Mouse (Mus musculus): ENCODE measurements around the gene Rhoq. TPM values are rescaled to one million over a fixed set of nuclear protein-coding genes. Genes with fewer than 3 reads are reported as not detected.

Rhoq gene
- 10 to 100 TPM in 24 of 26 experiments, 1 to 10 TPM in 2; 6.9 to 54.0 (median 22.5) TPM for total RNA-seq (2018; cell fraction: chromatin; rRNA removed)
- 10 to 100 TPM; 29.7 to 50.1 (median 38.2) TPM for total RNA-seq (2018; cell fraction: cytosol; rRNA removed)
- 10 to 100 TPM; 22.7 to 58.5 (median 35.8) TPM for total RNA-seq (2018; cell fraction: nucleus; rRNA removed)
- polyA plus RNA-seq (2018): 21.2 to 41.7 TPM (median 31.1 TPM) in 3 replicates

GRCm38 (mm10) chr17:86962894-86963585 lies at the start of gene Rhoq:
Gene Rhoq (plus strand): TSS chr17:86963082.
- peak within 1 kb of the TSS; percentile 69 for H3K27ac ChIP-seq
- peaks cover 46% of the 10 kb centered on the region for H3K79me2 ChIP-seq (ENCODE audit: inconsistent target)
- H3K36me3 ChIP-seq (ENCODE audit: inconsistent target): no peaks in the 10 kb centered on the region; the same call in 1 of the 2 replicates
- WGBS (ENCODE audit: missing documents): under 1% methylated on average over 69 of the region's 86 CpGs
- peak within 1 kb of the TSS; percentile 50 for H3K4me3 ChIP-seq (ENCODE audit: inconsistent target)

GRCm38 (mm10) chr17:86915540-86915939 lies 47.3 kb upstream of the Rhoq start:
- Histone ChIP-seq H3K27ac (no peak overlapping the region), H3K36me3 (ENCODE audit: inconsistent target) (no peaks in the 10 kb centered on the region), H3K79me2 (ENCODE audit: inconsistent target) (no peaks in the 10 kb centered on the region), H3K4me3 (ENCODE audit: inconsistent target) (no peak overlapping the region)
- WGBS (ENCODE audit: missing documents): 76% methylated on average over 4 of the region's 4 CpGs

DNA sequence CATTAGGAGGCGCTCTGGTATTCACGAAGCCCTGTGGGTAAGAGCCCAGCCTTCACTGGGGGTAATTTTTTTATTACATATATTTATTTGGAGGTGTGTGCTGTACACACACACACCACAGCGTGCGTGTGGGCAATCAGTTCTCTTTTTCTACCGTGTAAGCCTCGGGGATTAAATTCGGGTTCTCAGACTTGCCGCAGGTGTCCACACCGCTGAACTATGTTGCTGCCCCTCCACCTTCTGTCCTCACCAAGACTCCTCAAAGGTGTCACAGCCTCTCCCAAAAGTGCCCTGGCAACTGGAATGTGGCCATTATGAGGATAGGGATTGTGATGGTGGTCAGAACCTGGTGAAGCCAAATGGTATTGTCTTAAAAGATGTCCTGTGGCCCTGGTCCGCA lies 45.8 kb upstream of the Rhoq start, which contains the start of gene Tmem247:
Gene Tmem247, plus strand, starts transcription at position 301 of the 400 bp plus-strand sequence.
- Histone ChIP-seq H3K27ac (no peak within 1 kb of the TSS), H3K79me2 (ENCODE audit: inconsistent target) (no peaks in the 10 kb centered on the region), H3K4me3 (ENCODE audit: inconsistent target) (no peak within 1 kb of the TSS), H3K36me3 (ENCODE audit: inconsistent target) (no peaks in the 10 kb centered on the region)
- WGBS (ENCODE audit: missing documents): 85% methylated on average over 10 of the region's 10 CpGs

GRCm38 (mm10) chr17:86918786-86919185 lies 44.1 kb upstream of the Rhoq start:
- no peak overlapping the region for H3K27ac ChIP-seq
- 57% methylated on average over 6 of the region's 6 CpGs for WGBS (ENCODE audit: missing documents)
- H3K4me3 ChIP-seq (ENCODE audit: inconsistent target): no peak overlapping the region
- H3K79me2 ChIP-seq (ENCODE audit: inconsistent target): no peaks in the 10 kb centered on the region
- no peaks in the 10 kb centered on the region for H3K36me3 ChIP-seq (ENCODE audit: inconsistent target)

GRCm38 (mm10) chr17:86919729-86920128 lies 43.2 kb upstream of the Rhoq start:
- H3K27ac ChIP-seq: no peak overlapping the region
- no peaks in the 10 kb centered on the region for H3K36me3 ChIP-seq (ENCODE audit: inconsistent target)
- H3K79me2 ChIP-seq (ENCODE audit: inconsistent target): no peaks in the 10 kb centered on the region
- no peak overlapping the region for H3K4me3 ChIP-seq (ENCODE audit: inconsistent target)
- WGBS (ENCODE audit: missing documents): 92% methylated on average over 11 of the region's 11 CpGs

GRCm38 (mm10) chr17:86924679-86925078 lies 38.2 kb upstream of the Rhoq start:
- Histone ChIP-seq H3K36me3 (ENCODE audit: inconsistent target) (no peaks in the 10 kb centered on the region), H3K27ac (no peak overlapping the region), H3K4me3 (ENCODE audit: inconsistent target) (no peak overlapping the region), H3K79me2 (ENCODE audit: inconsistent target) (no peaks in the 10 kb centered on the region)
- WGBS (ENCODE audit: missing documents): 96% methylated on average over 3 of the region's 3 CpGs

DNA sequence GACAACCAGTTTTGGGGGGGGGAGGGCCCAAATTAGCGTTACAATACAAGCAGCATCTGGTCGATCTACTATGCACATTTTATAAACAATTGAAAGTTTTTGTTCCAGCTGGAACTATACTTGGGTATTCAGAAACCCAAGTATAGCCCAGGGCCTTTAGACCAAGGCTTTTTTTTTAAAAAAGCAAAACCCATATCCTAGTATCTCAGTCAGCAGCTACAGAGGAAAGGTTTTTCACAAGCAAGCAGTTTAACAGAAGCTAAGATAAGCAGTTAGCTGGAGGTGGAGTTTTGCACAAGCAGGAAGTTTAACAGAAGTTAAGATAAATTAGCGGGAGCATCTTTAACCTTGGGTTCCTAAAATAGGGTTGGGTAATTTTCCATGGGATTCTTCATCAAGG lies 36.0 kb upstream of the Rhoq start:
- WGBS (ENCODE audit: missing documents): 93% methylated on average over 3 of the region's 3 CpGs

GRCm38 (mm10) chr17:86929355-86929754 lies 33.5 kb upstream of the Rhoq start:
- H3K79me2 ChIP-seq (ENCODE audit: inconsistent target): no peaks in the 10 kb centered on the region
- no peak overlapping the region for H3K27ac ChIP-seq
- H3K36me3 ChIP-seq (ENCODE audit: inconsistent target): no peaks in the 10 kb centered on the region
- H3K4me3 ChIP-seq (ENCODE audit: inconsistent target): no peak overlapping the region
- WGBS (ENCODE audit: missing documents): 64% methylated on average over 6 of the region's 6 CpGs

More for the DNA sequence above, 36.0 kb upstream of the Rhoq start:
- H3K4me3 ChIP-seq (ENCODE audit: inconsistent target): no peak overlapping the region
- no peaks in the 10 kb centered on the region for H3K79me2 ChIP-seq (ENCODE audit: inconsistent target)
- H3K36me3 ChIP-seq (ENCODE audit: inconsistent target): no peaks in the 10 kb centered on the region
- H3K27ac ChIP-seq: no peak overlapping the region

DNA sequence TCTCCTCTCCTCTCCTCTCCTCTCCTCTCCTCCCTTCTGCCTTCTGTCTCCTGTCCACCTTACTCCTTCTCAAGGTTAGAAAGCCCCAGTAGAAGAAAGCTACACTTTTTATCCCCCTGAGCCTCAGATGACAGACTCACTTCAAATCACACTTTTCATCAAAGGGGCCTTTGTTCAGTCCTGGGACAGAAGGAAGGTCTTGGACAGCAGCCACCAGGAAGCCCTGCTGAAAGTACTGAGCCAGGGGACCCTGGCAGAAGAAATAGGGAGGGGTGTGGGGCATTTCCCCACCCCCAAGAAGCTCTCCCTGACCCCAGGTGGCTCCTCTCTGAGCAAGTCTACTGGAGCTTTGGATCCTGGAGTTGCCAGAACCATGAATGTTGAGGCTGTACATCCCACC lies 32.9 kb upstream of the Rhoq start:
- H3K27ac ChIP-seq: no peak overlapping the region
- no peak overlapping the region for H3K4me3 ChIP-seq (ENCODE audit: inconsistent target)
- H3K36me3 ChIP-seq (ENCODE audit: inconsistent target): no peaks in the 10 kb centered on the region
- no peaks in the 10 kb centered on the region for H3K79me2 ChIP-seq (ENCODE audit: inconsistent target)

DNA sequence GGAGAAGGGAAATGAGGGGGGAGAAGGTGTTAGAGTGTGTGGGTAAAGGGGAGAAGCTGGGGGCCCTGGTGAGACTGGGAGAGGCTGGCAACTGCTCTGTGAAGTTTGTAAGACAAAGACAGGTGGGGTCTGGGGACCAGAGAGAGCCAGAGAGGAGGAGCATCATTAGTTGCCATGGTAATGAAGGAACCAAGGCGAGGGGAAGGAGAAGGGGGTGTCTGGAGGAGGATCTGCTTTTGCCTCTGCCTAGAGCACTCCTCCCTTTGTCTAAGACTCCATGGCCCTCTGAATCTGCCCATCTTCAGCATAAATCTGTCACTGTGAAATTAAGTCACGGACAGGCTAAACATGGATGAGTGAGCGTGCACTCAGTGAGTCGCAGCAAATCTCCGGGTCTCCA lies 30.0 kb upstream of the Rhoq start:
- 86% methylated on average over 4 of the region's 5 CpGs for WGBS (ENCODE audit: missing documents)
- H3K4me3 ChIP-seq (ENCODE audit: inconsistent target): no peak overlapping the region
- H3K79me2 ChIP-seq (ENCODE audit: inconsistent target): no peaks in the 10 kb centered on the region
- H3K36me3 ChIP-seq (ENCODE audit: inconsistent target): no peaks in the 10 kb centered on the region
- no peak overlapping the region for H3K27ac ChIP-seq

- no peak overlapping the region for H3K4me3 ChIP-seq (ENCODE audit: inconsistent target)
- H3K79me2 ChIP-seq (ENCODE audit: inconsistent target): no peaks in the 10 kb centered on the region
- WGBS (ENCODE audit: missing documents): 61% methylated on average over 2 of the region's 2 CpGs
- H3K27ac ChIP-seq: no peak overlapping the region
- no peaks in the 10 kb centered on the region for H3K36me3 ChIP-seq (ENCODE audit: inconsistent target)
Observed at GRCm38 (mm10) chr17:86937064-86937463, 25.8 kb upstream of the Rhoq start.

GRCm38 (mm10) chr17:86937497-86938155 lies 25.3 kb upstream of the Rhoq start:
- 6% methylated on average over 20 of the region's 20 CpGs for WGBS (ENCODE audit: missing documents)

GRCm38 (mm10) chr17:86938683-86939082 lies 24.2 kb upstream of the Rhoq start:
- no peak overlapping the region for H3K27ac ChIP-seq
- H3K79me2 ChIP-seq (ENCODE audit: inconsistent target): no peaks in the 10 kb centered on the region
- no peak overlapping the region for H3K4me3 ChIP-seq (ENCODE audit: inconsistent target)
- H3K36me3 ChIP-seq (ENCODE audit: inconsistent target): no peaks in the 10 kb centered on the region
- 75% methylated on average over 7 of the region's 7 CpGs for WGBS (ENCODE audit: missing documents)

More at GRCm38 (mm10) chr17:86937497-86938155, 25.3 kb upstream of the Rhoq start:
- no peak overlapping the region for H3K27ac ChIP-seq
- no peaks in the 10 kb centered on the region for H3K36me3 ChIP-seq (ENCODE audit: inconsistent target)
- no peak overlapping the region; the same call in 1 of the 2 replicates for H3K4me3 ChIP-seq (ENCODE audit: inconsistent target)
- H3K79me2 ChIP-seq (ENCODE audit: inconsistent target): no peaks in the 10 kb centered on the region

GRCm38 (mm10) chr17:86942112-86942511 lies 20.8 kb upstream of the Rhoq start:
- no peak overlapping the region for H3K4me3 ChIP-seq (ENCODE audit: inconsistent target)

DNA sequence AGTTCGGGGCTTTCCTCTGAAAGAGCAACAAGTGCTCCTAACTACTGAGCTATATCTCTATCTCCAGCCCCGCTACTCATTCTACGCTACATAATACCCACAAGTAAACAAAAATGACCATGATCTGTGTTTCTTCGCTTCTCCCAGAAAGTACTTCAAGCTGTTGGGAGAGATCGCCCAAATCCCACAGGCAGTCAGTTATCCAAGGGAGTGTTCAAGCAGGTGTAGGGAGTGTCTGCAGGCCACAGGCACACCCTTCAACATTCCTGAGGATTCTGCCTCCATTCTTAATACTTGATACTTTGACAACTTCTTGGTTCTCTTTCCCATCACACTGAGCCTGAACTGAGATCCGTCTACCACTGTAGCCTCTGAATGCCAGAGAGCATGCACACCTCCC lies 19.7 kb upstream of the Rhoq start:
- Histone ChIP-seq H3K4me3 (ENCODE audit: inconsistent target) (no peak overlapping the region), H3K27ac (no peak overlapping the region), H3K79me2 (ENCODE audit: inconsistent target) (no peaks in the 10 kb centered on the region), H3K36me3 (ENCODE audit: inconsistent target) (no peaks in the 10 kb centered on the region)
- WGBS (ENCODE audit: missing documents): 94% methylated on average over 6 of the region's 6 CpGs

More at GRCm38 (mm10) chr17:86942112-86942511, 20.8 kb upstream of the Rhoq start:
- no peak overlapping the region for H3K27ac ChIP-seq
- H3K79me2 ChIP-seq (ENCODE audit: inconsistent target): no peaks in the 10 kb centered on the region
- 83% methylated on average over 5 of the region's 6 CpGs for WGBS (ENCODE audit: missing documents)
- no peaks in the 10 kb centered on the region for H3K36me3 ChIP-seq (ENCODE audit: inconsistent target)
